Mouse (Mus musculus): Measurements from ENCODE around the gene Sod2.
"Not testable (repeated sequence)": the region's sequence is repeated elsewhere in the genome, so short reads cannot be mapped to it uniquely, and the experiment has no call there.

The Sod2 gene

DNA sequence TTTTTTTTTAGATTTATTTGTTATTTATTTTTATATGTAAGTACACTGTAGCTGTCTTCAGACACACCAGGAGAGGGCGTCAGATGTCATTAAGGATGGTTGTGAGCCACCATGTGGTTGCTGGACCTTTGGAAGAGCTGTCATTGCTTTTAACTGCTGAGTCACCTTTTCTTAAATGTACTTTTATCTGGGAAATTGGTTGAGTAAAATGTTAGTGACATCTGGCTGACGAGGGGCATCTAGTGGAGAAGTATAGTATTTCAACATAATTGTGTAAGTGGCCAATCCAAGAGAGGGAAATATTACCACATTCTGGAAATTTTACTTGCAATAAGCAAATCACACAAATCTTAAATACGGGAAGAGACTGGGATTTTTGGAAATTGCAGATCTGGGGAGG, 3.2 kb downstream of the Sod2 start:
- in situ Hi-C loops (cut with MseI, MboI), result loop anchor here in 1 of 2 experiments (25.0 kb wide), 1 partner anchor 902 kb away; no protein-coding TSS in a partner anchor

DNA sequence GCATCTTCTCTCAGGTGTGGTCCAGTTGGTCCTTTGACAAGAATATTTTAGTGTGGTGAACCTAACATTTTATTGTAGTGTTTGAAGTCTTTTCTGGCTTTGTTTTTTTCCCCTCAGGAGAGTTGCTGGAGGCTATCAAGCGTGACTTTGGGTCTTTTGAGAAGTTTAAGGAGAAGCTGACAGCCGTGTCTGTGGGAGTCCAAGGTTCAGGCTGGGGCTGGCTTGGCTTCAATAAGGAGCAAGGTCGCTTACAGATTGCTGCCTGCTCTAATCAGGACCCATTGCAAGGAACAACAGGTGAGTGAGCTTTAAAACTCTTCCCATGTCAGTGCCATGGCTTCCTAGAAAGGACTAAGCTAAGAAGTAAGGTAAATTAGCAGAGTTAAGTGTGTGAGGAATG, 6.7 kb downstream of the Sod2 start:
- in situ Hi-C loops (cut with MseI, MboI), result loop anchor here in 1 of 2 experiments (25.0 kb wide), 1 partner anchor 899 kb away; no protein-coding TSS in a partner anchor

DNA sequence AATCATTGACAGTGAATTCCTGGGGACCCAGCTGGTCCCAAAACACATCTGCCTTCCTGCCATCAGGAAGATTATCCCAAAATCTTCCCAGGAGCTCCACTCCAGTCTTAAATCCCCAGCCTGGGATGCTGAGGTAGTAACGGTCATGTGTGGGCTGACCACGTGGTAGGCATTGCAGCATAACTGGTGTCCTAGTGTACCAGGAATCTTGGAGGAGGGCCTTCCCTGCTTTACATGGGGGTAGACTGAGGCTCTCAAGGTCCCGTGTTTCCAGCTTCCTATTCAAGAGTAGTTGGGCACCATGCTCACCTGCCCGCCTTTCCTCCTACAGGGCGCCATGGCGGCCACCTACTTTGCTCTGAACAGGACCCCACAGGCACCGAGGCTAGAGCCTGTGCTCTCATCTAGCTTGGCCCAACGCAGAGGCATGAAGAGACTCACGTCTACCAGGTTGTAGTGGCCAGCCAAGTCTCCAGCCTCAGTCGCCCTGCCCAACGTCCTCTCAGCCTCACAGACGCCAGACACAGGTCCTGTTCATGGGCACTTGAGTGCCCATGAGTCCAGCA, 30.1 kb downstream of the Sod2 start:
- in situ Hi-C loops (cut with MseI, MboI), result not testable (repeated sequence)

DNA sequence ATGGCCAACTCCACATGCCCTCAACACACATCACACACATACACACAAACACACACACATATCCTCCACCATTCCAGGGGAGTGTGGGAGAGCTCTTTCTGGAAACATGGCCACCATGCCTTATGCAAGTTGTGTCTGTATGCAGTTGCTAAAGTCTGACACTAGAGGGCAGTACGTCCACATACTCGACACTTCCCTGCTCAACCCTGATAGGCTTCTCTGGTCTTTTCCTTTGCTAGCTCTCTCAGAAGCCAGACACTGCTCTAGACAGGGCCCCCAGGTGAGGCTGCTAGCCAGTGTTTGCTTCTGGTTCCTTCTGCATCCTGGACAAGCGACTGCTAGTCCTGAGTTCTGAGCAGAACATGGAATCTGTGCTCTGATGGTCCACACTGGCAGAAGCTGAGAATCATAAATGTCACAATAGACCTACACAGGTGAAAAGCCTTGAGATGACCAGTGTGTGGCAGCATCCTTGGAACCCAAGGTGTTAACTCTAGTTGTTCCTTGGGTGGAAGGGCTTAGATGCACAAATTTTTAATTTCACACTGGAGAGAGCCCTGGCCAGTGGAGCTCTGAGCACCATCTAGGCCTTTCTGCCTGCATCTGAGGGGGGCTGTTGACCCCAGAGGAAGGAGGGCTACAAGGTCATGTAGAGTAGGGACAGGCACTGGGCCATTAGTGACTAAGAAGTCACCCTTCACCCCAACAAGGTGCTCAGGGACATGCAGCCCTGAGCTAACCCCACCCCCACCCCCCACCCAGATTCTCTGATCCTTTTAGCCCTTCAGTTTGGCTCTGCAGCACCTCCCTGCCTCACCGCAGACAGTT, 37.4 kb downstream of the Sod2 start:
- in situ Hi-C loops (cut with MseI, MboI), result not testable (repeated sequence)

DNA sequence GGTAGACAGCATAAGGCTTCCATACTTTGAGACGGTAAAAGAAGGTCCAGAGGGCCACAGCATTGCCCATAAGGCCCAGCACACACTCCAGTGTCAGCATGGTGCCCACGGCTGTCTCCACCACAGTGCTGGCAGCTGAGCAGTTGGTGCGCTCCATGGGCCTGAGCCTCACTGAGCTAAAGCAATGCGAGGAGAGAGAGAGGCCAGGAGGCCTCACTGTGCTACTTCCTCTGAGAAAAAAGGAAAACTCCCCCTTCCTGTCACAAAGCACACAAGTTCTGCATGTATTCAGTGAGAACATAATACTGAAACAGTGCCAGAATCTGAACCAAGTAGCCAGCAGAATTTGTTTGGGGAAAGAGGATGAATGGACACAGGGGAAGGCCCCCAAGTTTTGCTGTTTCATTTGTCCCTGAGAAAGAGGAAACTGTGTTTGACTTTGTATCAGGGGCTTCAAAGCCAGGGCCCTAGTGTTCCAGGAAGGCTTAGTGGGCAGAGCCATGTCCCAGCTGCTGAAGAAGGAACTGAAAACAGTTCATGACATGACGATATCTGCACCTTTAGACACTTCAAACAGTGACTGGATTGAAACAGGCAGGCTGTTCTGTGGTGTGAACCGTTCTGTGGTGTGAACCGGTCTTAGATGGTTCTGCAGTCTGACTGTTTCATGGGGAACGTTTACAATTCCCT, 45.6 kb downstream of the Sod2 start, which contains the start of gene Gpr31b:
TSS of gene Gpr31b (minus strand) at position 173 of the 690 bp plus-strand sequence.
- in situ Hi-C loops (cut with MseI, MboI), result not testable (repeated sequence)

DNA sequence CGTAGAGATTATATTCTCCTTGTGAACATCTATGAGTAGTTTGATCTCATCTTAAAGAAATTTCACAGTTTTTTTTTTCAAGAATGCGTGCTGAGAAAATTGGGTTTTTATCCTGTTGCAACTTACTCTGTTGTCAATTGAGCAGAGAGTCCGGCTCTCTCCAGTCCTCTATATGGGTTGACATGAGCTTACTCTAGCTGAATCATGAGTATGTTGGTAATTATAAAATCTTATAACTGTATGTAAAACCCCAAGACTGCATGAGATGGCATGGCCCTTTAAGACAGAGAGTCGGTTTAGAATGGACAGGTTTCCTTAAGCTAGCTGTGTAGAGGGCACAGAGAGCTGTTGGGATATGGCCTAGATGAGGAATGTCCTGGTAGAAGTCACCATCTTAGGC, 54.2 kb downstream of the Sod2 start, which contains the start of gene Tcp10b:
TSS of gene Tcp10b (plus strand) at position 301 of the 400 bp plus-strand sequence.
- in situ Hi-C loops (cut with MseI, MboI), result not testable (repeated sequence)

DNA sequence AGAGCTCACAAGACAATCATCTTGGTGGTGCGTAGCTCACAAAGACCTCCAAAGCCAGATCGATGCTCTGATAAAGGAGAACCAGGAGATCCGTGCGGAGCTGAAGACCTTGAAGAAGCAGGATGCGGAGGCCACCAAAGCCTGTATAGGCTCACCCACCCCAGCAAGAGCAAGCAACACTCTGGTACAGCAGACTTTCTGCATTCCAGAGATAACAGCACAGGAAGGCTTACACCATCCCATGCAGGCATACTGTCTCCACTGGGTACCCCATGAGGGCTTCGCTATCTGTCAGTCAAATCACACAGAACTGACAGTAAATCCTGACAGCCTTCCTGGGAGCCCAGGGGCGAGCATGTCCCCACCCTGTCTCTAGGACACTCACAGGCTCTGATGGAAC, 56.2 kb downstream of the Sod2 start:
- in situ Hi-C loops (cut with MseI, MboI), result not testable (repeated sequence)

DNA sequence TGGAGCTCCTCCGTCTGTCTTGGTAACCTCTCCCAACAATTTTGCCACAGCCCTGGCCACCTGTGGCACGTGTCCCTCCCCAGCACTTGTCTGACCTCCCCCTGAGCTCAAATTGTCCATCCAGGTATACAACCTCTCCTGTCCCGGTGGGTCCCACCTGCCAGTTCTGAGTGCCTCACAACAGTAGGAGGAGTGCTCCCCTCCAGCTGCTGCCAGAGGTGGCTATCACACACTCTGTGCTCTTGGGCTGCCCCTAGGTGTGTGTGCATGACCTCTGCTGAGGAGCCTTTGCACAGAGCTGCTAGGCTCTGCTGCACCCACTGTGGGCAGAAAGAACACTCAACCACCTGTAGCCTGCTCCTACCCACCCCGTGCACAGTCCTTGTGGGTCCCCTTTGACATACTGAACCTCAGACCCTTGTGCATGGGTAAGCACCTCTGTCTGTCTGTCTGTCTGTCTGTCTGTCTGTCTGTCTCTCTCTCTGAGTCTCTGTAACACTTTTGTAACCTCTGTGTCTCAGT, 61.3 kb downstream of the Sod2 start:
- in situ Hi-C loops (cut with MseI, MboI), result not testable (repeated sequence)

DNA sequence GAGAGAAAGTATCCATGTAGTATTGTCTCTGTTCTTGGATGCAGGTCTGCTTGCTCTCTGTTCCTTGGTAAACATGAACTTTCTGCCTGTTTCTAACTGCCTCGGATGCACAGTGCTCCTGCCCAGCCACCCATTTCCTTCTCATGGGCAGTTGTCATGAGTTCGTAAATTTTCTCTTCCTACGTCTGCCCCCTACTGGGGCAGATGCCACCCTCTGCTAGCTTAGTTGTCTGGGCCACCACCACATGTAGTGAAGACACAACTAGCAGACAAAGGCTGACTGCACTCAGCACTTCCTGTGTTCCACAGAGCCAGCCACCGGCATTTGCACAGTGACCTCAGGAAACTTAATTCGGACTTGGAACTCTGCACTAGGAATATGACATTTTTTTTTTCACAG, 62.6 kb downstream of the Sod2 start:
- in situ Hi-C loops (cut with MseI, MboI), result not testable (repeated sequence)

Measured in mouse trophoblast stem cell (cell line).